Mouse (Mus musculus) embryonic facial prominence, embryonic 14.5 days (tissue): Measurements from ENCODE around the gene Slc26a9. TPM values are rescaled to one million over a fixed set of nuclear protein-coding genes. Genes with fewer than 3 reads are reported as not detected.
A peak's percentile ranks its signal among the peaks of the same experiment; 100 is the strongest.

Experiments
- ATAC-seq: fragments of 200-750 bp; cut with Nextera tagmentation; 2 replicates; pipeline ENCODE4 v1.8.0; 2017; ENCODE audit warnings: low read depth, moderate number of reproducible peaks, moderate TSS enrichment
- DNase-seq: peaks from one replicate; pipeline ENCODE4 v3.0.0-alpha.2; 2015; ENCODE audit warnings: low spot score
- H3K27ac ChIP-seq: fragments of 300-500 bp; sonication (generic); replicated peaks from 2 replicates; pipeline ENCODE4 v1.5.1; 2014; ENCODE audit warnings: low read depth, mild to moderate bottlenecking, low read length, moderate library complexity
- H3K27me3 ChIP-seq: fragments of 300-500 bp; sonication (generic); replicated peaks from 2 replicates; pipeline ENCODE4 v1.6.1; 2014; ENCODE audit warnings: low read length; ENCODE audit not compliant: control insufficient read depth, insufficient read depth
- H3K36me3 ChIP-seq: fragments of 300-500 bp; sonication (generic); 2 replicates; pipeline ENCODE4 v1.6.1; 2014; ENCODE audit warnings: low read length, mixed read lengths; ENCODE audit not compliant: control insufficient read depth, insufficient read depth
- H3K4me1 ChIP-seq: fragments of 300-500 bp; sonication (generic); 2 replicates; pipeline ENCODE4 v1.6.1; 2014; ENCODE audit warnings: antibody characterized with exemption, low read length; ENCODE audit not compliant: control insufficient read depth, insufficient read depth
- H3K4me2 ChIP-seq: fragments of 300-500 bp; sonication (generic); 2 replicates; pipeline ENCODE4 v1.6.1; 2014; ENCODE audit warnings: low read depth, mild to moderate bottlenecking, low read length, moderate library complexity, mixed read lengths
- H3K4me3 ChIP-seq: fragments of 300-500 bp; sonication (generic); 2 replicates; pipeline ENCODE4 v1.5.1; 2014; ENCODE audit warnings: low read depth, mild to moderate bottlenecking, low read length
- H3K9ac ChIP-seq: fragments of 300-500 bp; sonication (generic); 2 replicates; pipeline ENCODE4 v1.6.1; 2014; ENCODE audit warnings: low read depth, mild to moderate bottlenecking, low read length, moderate library complexity, mixed read lengths
- H3K9me3 ChIP-seq: fragments of 300-500 bp; sonication (generic); 2 replicates; pipeline ENCODE4 v1.6.1; 2016; ENCODE audit warnings: low read length; ENCODE audit not compliant: control insufficient read depth
- WGBS: fragments of 180-500 bp; shearing (Covaris S2); extraction: QIAGEN DNeasy Blood & Tissue Kit; methylation state at CpG from one replicate; pipeline ENCODE4 v1.1.7; 2014; 5-methylcytosine and 5-hydroxymethylcytosine counted together
- polyA plus RNA-seq: library from polyadenylated mRNA; unstranded; fragments of >200 nt; fragmentation: Nextera tagmentation; extraction: Ambion mirVana; gene quantifications from 2 replicates; pipeline ENCODE4 v1.2.1, GENCODE M21; 2014

The Slc26a9 gene
- polyA plus RNA-seq, 1 experiment from 2014 or later, result 0.10 TPM

- Histone ChIP-seq H3K4me1 (peaks cover 5% of the 10 kb centered on the region), H3K36me3 (no peaks in the 10 kb centered on the region), H3K27ac (no peak overlapping the region; the same call in 1 of the 2 replicates), H3K4me3 (no peak overlapping the region), H3K9ac (no peak overlapping the region), H3K9me3 (no peaks in the 10 kb centered on the region), H3K4me2 (no peak overlapping the region), H3K27me3 (no peaks in the 10 kb centered on the region)
- WGBS, result 56% methylated on average over 4 of the region's 4 CpGs
- DNase-seq (peak; percentile 81), ATAC-seq (peak; percentile 30; the same call in 1 of the 2 replicates)
These were observed 26.8 kb downstream of the Slc26a9 start for GRCm38 (mm10) chr1:131770656-131771055.

GRCm38 (mm10) chr1:131771440-131771839, 27.6 kb downstream of the Slc26a9 start:
- no peak for DNase-seq
- Histone ChIP-seq H3K4me1 (peaks cover 5% of the 10 kb centered on the region), H3K36me3 (no peaks in the 10 kb centered on the region), H3K4me3 (no peak overlapping the region), H3K4me2 (no peak overlapping the region), H3K27me3 (no peaks in the 10 kb centered on the region), H3K9me3 (no peaks in the 10 kb centered on the region), H3K9ac (no peak overlapping the region), H3K27ac (no peak overlapping the region; the same call in 1 of the 2 replicates)
- no peak for ATAC-seq

- ATAC-seq, result peak; percentile 53; the same call in 1 of the 2 replicates
- Histone ChIP-seq H3K36me3 (no peaks in the 10 kb centered on the region), H3K9me3 (no peaks in the 10 kb centered on the region), H3K27me3 (no peaks in the 10 kb centered on the region; the same call in 1 of the 2 replicates), H3K4me1 (no peaks in the 10 kb centered on the region), H3K4me3 (no peak overlapping the region), H3K27ac (no peak overlapping the region), H3K4me2 (no peak overlapping the region), H3K9ac (no peak overlapping the region)
- peak; percentile 81 for DNase-seq
- WGBS, result 15% methylated on average over 3 of the region's 3 CpGs
These were observed 50.8 kb downstream of the Slc26a9 start for GRCm38 (mm10) chr1:131794591-131794990.

GRCm38 (mm10) chr1:131795171-131795570, 51.3 kb downstream of the Slc26a9 start:
- Histone ChIP-seq H3K27ac (no peak overlapping the region), H3K9ac (no peak overlapping the region), H3K4me2 (no peak overlapping the region), H3K36me3 (no peaks in the 10 kb centered on the region), H3K9me3 (no peaks in the 10 kb centered on the region), H3K27me3 (no peaks in the 10 kb centered on the region; the same call in 1 of the 2 replicates), H3K4me1 (no peaks in the 10 kb centered on the region), H3K4me3 (no peak overlapping the region)
- ATAC-seq, result no peak
- DNase-seq, result no peak
- WGBS, result 64% methylated on average over 3 of the region's 3 CpGs

- ATAC-seq (no peak; the same call in 1 of the 2 replicates), DNase-seq (peak; percentile 51)
- 7% methylated on average over 25 of the region's 26 CpGs for WGBS
- H3K4me2 ChIP-seq, result peak within 1 kb of the TSS; percentile 54
- no peaks in the 10 kb centered on the region for H3K4me1 ChIP-seq
- peak within 1 kb of the TSS; percentile 29 for H3K4me3 ChIP-seq
- no peaks in the 10 kb centered on the region for H3K9me3 ChIP-seq
- H3K27me3 ChIP-seq, result no peaks in the 10 kb centered on the region; the same call in 1 of the 2 replicates
- no peaks in the 10 kb centered on the region for H3K36me3 ChIP-seq
- H3K27ac ChIP-seq, result no peak within 1 kb of the TSS
- H3K9ac ChIP-seq, result peak within 1 kb of the TSS; percentile 47
These were observed 53.5 kb downstream of the Slc26a9 start, which contains the start of gene Pm20d1 for GRCm38 (mm10) chr1:131797202-131797909. Gene Pm20d1 (plus strand): TSS chr1:131797381.

- no peak for ATAC-seq
- Histone ChIP-seq H3K27me3 (no peaks in the 10 kb centered on the region; the same call in 1 of the 2 replicates), H3K4me1 (no peaks in the 10 kb centered on the region), H3K9ac (no peak overlapping the region), H3K4me2 (no peak overlapping the region), H3K9me3 (no peaks in the 10 kb centered on the region), H3K27ac (no peak overlapping the region), H3K4me3 (no peak overlapping the region), H3K36me3 (no peaks in the 10 kb centered on the region)
- 35% methylated on average over 1 of the region's 1 CpGs for WGBS
- DNase-seq, result no peak
These were observed 56.2 kb downstream of the Slc26a9 start for GRCm38 (mm10) chr1:131800001-131800400.

- no peak for ATAC-seq
- H3K4me2 ChIP-seq, result no peak overlapping the region
- no peaks in the 10 kb centered on the region for H3K4me1 ChIP-seq
These were observed 57.2 kb downstream of the Slc26a9 start for GRCm38 (mm10) chr1:131801071-131801470.

GRCm38 (mm10) chr1:131802652-131803051, 58.8 kb downstream of the Slc26a9 start:
- H3K4me3 ChIP-seq, result no peak overlapping the region
- H3K9ac ChIP-seq, result no peak overlapping the region
- ATAC-seq (no peak), DNase-seq (no peak)
- H3K4me2 ChIP-seq, result no peak overlapping the region
- no peaks in the 10 kb centered on the region for H3K9me3 ChIP-seq
- no peaks in the 10 kb centered on the region for H3K36me3 ChIP-seq
- 77% methylated on average over 5 of the region's 5 CpGs for WGBS
- no peaks in the 10 kb centered on the region for H3K4me1 ChIP-seq
- H3K27me3 ChIP-seq, result no peaks in the 10 kb centered on the region; the same call in 1 of the 2 replicates
- H3K27ac ChIP-seq, result no peak overlapping the region

More at GRCm38 (mm10) chr1:131801071-131801470, 57.2 kb downstream of the Slc26a9 start:
- Histone ChIP-seq H3K27me3 (no peaks in the 10 kb centered on the region; the same call in 1 of the 2 replicates), H3K27ac (no peak overlapping the region), H3K9ac (no peak overlapping the region), H3K9me3 (no peaks in the 10 kb centered on the region), H3K36me3 (no peaks in the 10 kb centered on the region), H3K4me3 (no peak overlapping the region)
- no peak for DNase-seq
- WGBS, result 93% methylated on average over 8 of the region's 8 CpGs

- Histone ChIP-seq H3K4me3 (no peak overlapping the region), H3K36me3 (no peaks in the 10 kb centered on the region), H3K9ac (no peak overlapping the region), H3K4me1 (no peaks in the 10 kb centered on the region), H3K9me3 (no peaks in the 10 kb centered on the region), H3K27me3 (no peaks in the 10 kb centered on the region), H3K4me2 (no peak overlapping the region), H3K27ac (no peak overlapping the region)
- no peak for DNase-seq
- 88% methylated on average over 3 of the region's 3 CpGs for WGBS
- no peak for ATAC-seq
These were observed 60.3 kb downstream of the Slc26a9 start for GRCm38 (mm10) chr1:131804166-131804565.
